Mouse (Mus musculus): ENCODE measurements at regions not wholly inside any gene's neighbourhood (a gene's known extent, or its start where the extent isn't known, plus 50 kb on each side); places are given as distances from the start of the nearest gene placed in this dataset.

DNA sequence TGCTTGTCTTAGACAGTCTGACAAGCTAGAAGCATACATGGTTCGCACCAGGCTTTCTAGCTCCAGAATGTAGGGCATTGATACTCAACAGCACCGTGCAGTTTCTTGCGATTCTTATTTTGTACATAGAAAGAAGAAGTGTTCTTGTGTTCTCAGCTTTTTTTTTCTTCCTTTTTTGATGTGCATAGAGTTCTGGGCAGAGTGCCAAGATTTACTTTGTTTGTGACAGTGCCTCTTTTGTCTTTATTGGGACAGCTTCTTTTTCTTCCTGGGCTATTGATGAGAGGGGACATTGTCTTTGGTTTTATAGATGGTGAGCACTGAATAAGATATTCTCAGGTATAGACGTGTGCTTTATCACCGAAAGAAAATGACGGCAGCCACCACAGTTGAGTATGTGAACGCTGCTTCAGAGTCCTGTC, 945.0 kb downstream of the Stpg2 start:
- Histone ChIP-seq H3K27ac (ENCODE audit: insufficient read depth, low read depth) (no peak overlapping the region), H3K79me2 (replicated peaks; ENCODE audit: control insufficient read depth, extremely low read depth, insufficient read depth, poor library complexity, severe bottlenecking) (no peaks in the 10 kb centered on the region), H3K36me3 (replicated peaks in 1 of 2; ENCODE audit: control insufficient read depth in 1 of 2, insufficient read depth in 1 of 2, low read length in 1 of 2) (no peaks in the 10 kb centered on the region), H3K4me2 (ENCODE audit: insufficient read depth, low read depth, poor library complexity, severe bottlenecking) (peak overlapping the region; percentile 73), H3K4me1 (ENCODE audit: control insufficient read depth in 1 of 2, insufficient read depth in 2 of 2) (no peaks in the 10 kb centered on the region), H3K4me3 (replicated peaks in 1 of 3; ENCODE audit: low read depth in 2 of 3, low read length in 2 of 3, poor library complexity in 1 of 3) (no peak overlapping the region), H3K9ac (ENCODE audit: insufficient read depth, low read depth) (no peak overlapping the region), H3K9me3 (replicated peaks; ENCODE audit: low read length) (no peaks in the 10 kb centered on the region), H3K27me3 (replicated peaks) (no peaks in the 10 kb centered on the region)
- DNase-seq (ENCODE audit: extremely low read depth), result no peak
- dilution Hi-C loops (cut with MboI; ENCODE audit: extremely low pct_ligation_motif_present, extremely low pct_unique_long_range_greater_than_20kb, low sequenced_read_pairs) (no loop called here), in situ Hi-C loops (cut with MboI; ENCODE audit: low pct_ligation_motif_present, low pct_unique_long_range_greater_than_20kb, low sequenced_read_pairs) (no loop called here)
- TF ChIP-seq USF1 (IDR thresholded peaks at IDR 0.05; ENCODE audit: low read depth, low read length), result no peak
- TF ChIP-seq ZNF384 (IDR thresholded peaks at IDR 0.05; ENCODE audit: low read depth, low read length), result peak; percentile 70
- TF ChIP-seq ELF1 (IDR thresholded peaks at IDR 0.05; ENCODE audit: low read depth, low read length), result no peak
- TF ChIP-seq JUN (IDR thresholded peaks at IDR 0.05; ENCODE audit: insufficient read depth, low read depth, low read length), result no peak
- no peak for TF ChIP-seq MAFK (IDR thresholded peaks at IDR 0.05; ENCODE audit: insufficient replicate concordance, low read length)
- TF ChIP-seq NRF1 (IDR thresholded peaks at IDR 0.05; ENCODE audit: low read depth, low read length), result no peak

DNA sequence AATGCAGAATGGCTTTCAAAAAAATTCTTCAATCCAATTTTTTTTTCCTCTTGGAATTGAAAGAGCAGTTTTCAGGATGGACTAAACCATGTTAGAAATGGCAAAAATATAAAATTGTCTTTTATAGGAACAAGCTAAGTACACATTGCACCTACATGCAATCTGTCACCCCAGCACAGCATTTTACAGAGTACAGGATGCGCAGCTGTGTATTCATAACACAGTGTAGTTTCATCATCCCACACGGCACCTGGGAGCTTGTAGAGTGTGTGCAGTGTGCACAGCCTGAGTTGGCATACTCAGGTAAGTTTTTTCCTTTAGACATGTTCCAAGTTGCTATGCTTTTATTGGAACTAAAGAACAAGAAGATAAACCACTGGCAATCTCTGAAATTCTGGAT, 974.0 kb downstream of the Stpg2 start:
- peak; percentile 4 for DNase-seq (ENCODE audit: extremely low read depth)
- no peak for TF ChIP-seq USF1 (IDR thresholded peaks at IDR 0.05; ENCODE audit: low read depth, low read length)
- TF ChIP-seq NRF1 (IDR thresholded peaks at IDR 0.05; ENCODE audit: low read depth, low read length), result no peak
- no peak for TF ChIP-seq JUND (conservative IDR thresholded peaks at IDR 0.05; ENCODE audit: low read depth, low read length)
- TF ChIP-seq RCOR1 (conservative IDR thresholded peaks at IDR 0.05; ENCODE audit: low read depth, low read length), result no peak
- TF ChIP-seq ZMIZ1 (IDR thresholded peaks at IDR 0.05; ENCODE audit: low read depth, low read length), result no peak
- TF ChIP-seq NELFE (IDR thresholded peaks at IDR 0.05; ENCODE audit: low read depth, low read length), result no peak
- H3K9me3 ChIP-seq (replicated peaks; ENCODE audit: low read length), result no peaks in the 10 kb centered on the region
- no peaks in the 10 kb centered on the region for H3K27me3 ChIP-seq (replicated peaks)
- no peaks in the 10 kb centered on the region for H3K36me3 ChIP-seq (replicated peaks in 1 of 2; ENCODE audit: control insufficient read depth in 1 of 2, insufficient read depth in 1 of 2, low read length in 1 of 2)
- dilution Hi-C loops (cut with MboI; ENCODE audit: extremely low pct_ligation_motif_present, extremely low pct_unique_long_range_greater_than_20kb, low sequenced_read_pairs), result no loop called here
- in situ Hi-C loops (cut with MboI; ENCODE audit: low pct_ligation_motif_present, low pct_unique_long_range_greater_than_20kb, low sequenced_read_pairs), result no loop called here
- no peak overlapping the region for H3K4me3 ChIP-seq (replicated peaks in 1 of 3; ENCODE audit: low read depth in 2 of 3, low read length in 2 of 3, poor library complexity in 1 of 3)
- H3K9ac ChIP-seq (ENCODE audit: insufficient read depth, low read depth), result no peak overlapping the region
- H3K4me1 ChIP-seq (ENCODE audit: control insufficient read depth in 1 of 2, insufficient read depth in 2 of 2), result no peaks in the 10 kb centered on the region
- H3K4me2 ChIP-seq (ENCODE audit: insufficient read depth, low read depth, poor library complexity, severe bottlenecking), result no peak overlapping the region
- no peaks in the 10 kb centered on the region for H3K79me2 ChIP-seq (replicated peaks; ENCODE audit: control insufficient read depth, extremely low read depth, insufficient read depth, poor library complexity, severe bottlenecking)
- no peak overlapping the region for H3K27ac ChIP-seq (ENCODE audit: insufficient read depth, low read depth)

DNA sequence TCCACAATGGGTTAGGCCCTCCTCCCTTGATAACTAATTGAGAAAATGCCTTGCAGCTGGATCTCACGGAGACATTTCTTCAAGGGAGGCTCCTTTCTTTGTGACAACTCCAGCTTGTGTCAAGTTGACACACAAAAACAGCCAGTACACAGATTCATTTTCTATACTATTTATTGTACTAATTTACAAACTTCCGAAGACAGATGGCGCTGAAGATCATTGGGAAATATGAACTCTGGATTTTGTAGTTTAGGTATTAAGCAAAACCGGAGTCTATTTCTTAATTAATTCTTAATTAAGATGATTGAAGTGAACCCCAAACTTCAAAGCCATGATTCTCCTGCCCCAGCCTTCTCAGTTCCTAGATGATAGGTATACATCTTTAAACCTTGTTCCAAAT, 977.2 kb downstream of the Stpg2 start:
- in situ Hi-C loops (cut with MboI; ENCODE audit: low pct_ligation_motif_present, low pct_unique_long_range_greater_than_20kb, low sequenced_read_pairs), result no loop called here
- H3K79me2 ChIP-seq (replicated peaks; ENCODE audit: control insufficient read depth, extremely low read depth, insufficient read depth, poor library complexity, severe bottlenecking), result no peaks in the 10 kb centered on the region
- DNase-seq (ENCODE audit: extremely low read depth), result no peak
- H3K9me3 ChIP-seq (replicated peaks; ENCODE audit: low read length), result no peaks in the 10 kb centered on the region
- no peaks in the 10 kb centered on the region for H3K36me3 ChIP-seq (replicated peaks in 1 of 2; ENCODE audit: control insufficient read depth in 1 of 2, insufficient read depth in 1 of 2, low read length in 1 of 2)
- no peak overlapping the region for H3K4me2 ChIP-seq (ENCODE audit: insufficient read depth, low read depth, poor library complexity, severe bottlenecking)
- no peaks in the 10 kb centered on the region for H3K4me1 ChIP-seq (ENCODE audit: control insufficient read depth in 1 of 2, insufficient read depth in 2 of 2)
- H3K4me3 ChIP-seq (replicated peaks in 1 of 3; ENCODE audit: low read depth in 2 of 3, low read length in 2 of 3, poor library complexity in 1 of 3), result no peak overlapping the region
- no peak overlapping the region for H3K27ac ChIP-seq (ENCODE audit: insufficient read depth, low read depth)
- no peak overlapping the region for H3K9ac ChIP-seq (ENCODE audit: insufficient read depth, low read depth)
- peak; percentile 19; the same call in 1 of the 2 replicates for TF ChIP-seq SMC3 (IDR thresholded peaks at IDR 0.05; ENCODE audit: low read depth, low read length)
- no peak for TF ChIP-seq MAFK (IDR thresholded peaks at IDR 0.05; ENCODE audit: insufficient replicate concordance, low read length)
- TF ChIP-seq RAD21 (IDR thresholded peaks at IDR 0.05; ENCODE audit: low read depth, low read length), result peak; percentile 37
- no peak for TF ChIP-seq E2F4 (IDR thresholded peaks at IDR 0.05; ENCODE audit: insufficient replicate concordance, low read depth, low read length)
- peak in 1 of 2 experiments; percentile 45; a peak in 2 of 4 replicates for TF ChIP-seq CTCF (conservative IDR thresholded peaks at IDR 0.05 in 1 of 2, IDR thresholded peaks at IDR 0.05 in 1 of 2; ENCODE audit: low read depth in 2 of 2, low read length in 2 of 2)
- TF ChIP-seq JUND (conservative IDR thresholded peaks at IDR 0.05; ENCODE audit: low read depth, low read length), result no peak
- dilution Hi-C loops (cut with MboI; ENCODE audit: extremely low pct_ligation_motif_present, extremely low pct_unique_long_range_greater_than_20kb, low sequenced_read_pairs), result no loop called here
- H3K27me3 ChIP-seq (replicated peaks), result no peaks in the 10 kb centered on the region

Measured in CH12.LX (cell line).